Mouse (Mus musculus): Measurements from ENCODE around the gene Vmn1r95.
"Not testable (repeated sequence)": the region's sequence is repeated elsewhere in the genome, so short reads cannot be mapped to it uniquely, and the experiment has no call there.

Vmn1r95 gene

DNA sequence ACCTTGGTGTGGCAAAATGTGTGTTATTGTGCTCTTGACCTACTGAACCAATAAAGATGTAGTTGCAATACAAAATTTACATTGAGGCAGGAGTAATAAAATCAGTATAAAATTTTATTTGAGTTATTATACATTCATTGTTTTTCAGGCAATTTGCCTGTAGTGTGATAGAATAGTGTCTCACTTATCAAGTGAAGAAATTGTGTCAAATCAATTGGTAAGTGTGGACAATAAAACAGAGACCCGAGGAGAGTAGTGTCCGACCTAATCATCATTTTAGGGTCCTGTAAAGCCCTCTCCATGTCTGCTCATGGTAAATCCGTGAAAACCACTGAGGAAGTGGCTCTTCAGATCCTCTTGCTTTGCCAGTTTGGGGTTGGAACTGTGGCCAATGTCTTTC lies at the start of gene Vmn1r95:
Gene Vmn1r95 (plus strand): TSS at position 301 of the 400 bp plus-strand sequence.
- not testable (repeated sequence) for DNase-seq (ENCODE audit: low read depth)

DNA sequence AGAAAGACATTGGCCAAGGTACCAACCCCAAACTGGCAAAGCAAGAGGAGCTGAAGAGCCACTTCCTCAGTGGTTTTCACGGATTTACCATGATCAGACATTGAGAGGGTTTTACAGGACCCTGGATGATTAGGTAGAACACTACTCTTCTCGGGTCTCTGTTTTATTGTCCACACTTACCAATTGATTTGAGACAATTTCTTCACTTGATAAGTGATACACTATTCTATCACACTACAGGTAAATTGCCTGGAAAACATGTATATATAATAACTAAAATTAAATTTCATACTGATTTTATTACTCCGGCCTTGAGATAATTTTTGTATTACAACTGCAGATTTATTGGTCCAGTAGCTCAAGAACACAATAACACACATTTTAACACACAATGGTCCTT lies 25.2 kb upstream of the Vmn1r95 start, which contains the start of gene Vmn1r94:
Gene Vmn1r94 (minus strand): TSS at position 101 of the 400 bp plus-strand sequence.
- DNase-seq (ENCODE audit: low read depth), result not testable (repeated sequence)

- DNase-seq (ENCODE audit: low read depth), result not testable (repeated sequence)
Measured at GRCm38 (mm10) chr7:20205507-20205906, 12.0 kb downstream of the Vmn1r95 start, which contains the start of gene Gm6164. Gene Gm6164 (minus strand): TSS chr7:20205607.

DNA sequence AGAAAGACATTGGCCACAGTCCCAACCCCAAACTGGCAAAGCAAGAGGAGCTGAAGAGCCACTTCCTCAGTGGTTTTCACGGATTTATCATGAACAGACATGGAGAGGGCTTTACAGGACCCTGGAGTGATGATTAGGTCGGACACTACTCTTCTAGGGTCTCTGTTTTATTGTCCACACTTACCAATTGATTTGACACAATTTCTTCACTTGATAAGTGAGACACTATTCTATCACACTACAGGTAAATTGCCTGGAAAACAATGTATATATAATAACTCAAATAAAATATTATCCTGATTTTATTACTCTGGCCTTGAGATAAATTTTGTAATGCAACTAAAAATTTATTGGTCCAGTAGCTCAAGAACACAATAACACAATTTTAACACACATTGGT lies 40.2 kb downstream of the Vmn1r95 start, which contains the start of gene Gm4498:
Gene Gm4498 (minus strand): TSS at position 101 of the 400 bp plus-strand sequence.
- not testable (repeated sequence) for DNase-seq (ENCODE audit: low read depth)
